Mouse (Mus musculus) G1E (cell line): ENCODE data around the gene Rpl24. TPM values are rescaled to one million over a fixed set of nuclear protein-coding genes. Genes with fewer than 3 reads are reported as not detected.

Source experiments
- ATAC-seq: 2 replicates; pipeline ENCODE4 v1.8.0; 2016; ENCODE audit warnings: mild to moderate bottlenecking; ENCODE audit not compliant: insufficient number of reproducible peaks, poor library complexity, low FRiP score, severe bottlenecking; ENCODE audit errors: extremely low read depth
- DNase-seq: peaks from one replicate; pipeline ENCODE4 v3.0.0; 2012; ENCODE audit warnings: low spot score
- H3K27me3 ChIP-seq: 2 replicates; pipeline ENCODE4 v1.6.1; 2012; ENCODE audit warnings: mild to moderate bottlenecking, low read length, inconsistent platforms; ENCODE audit not compliant: insufficient read depth
- H3K36me3 ChIP-seq: replicated peaks from 2 replicates; pipeline ENCODE3; 2012; ENCODE audit warnings: mild to moderate bottlenecking, inconsistent platforms
- H3K4me1 ChIP-seq: 2 replicates; pipeline ENCODE4 v1.6.1; 2012; ENCODE audit warnings: low read depth, low read length, inconsistent platforms, mixed read lengths; ENCODE audit not compliant: insufficient read depth
- H3K4me3 ChIP-seq: 2 replicates; pipeline ENCODE4 v1.5.1; 2012; ENCODE audit warnings: low read depth, mild to moderate bottlenecking, inconsistent platforms, low read length, moderate library complexity, mixed read lengths
- H3K9me3 ChIP-seq: replicated peaks from 2 replicates; pipeline ENCODE4 v1.6.1; 2012; ENCODE audit warnings: inconsistent platforms
- CTCF ChIP-seq: IDR thresholded peaks from 2 replicates; pipeline ENCODE4 v1.5.1; 2012; ENCODE audit warnings: low read depth, low read length, inconsistent platforms, mixed read lengths
- GATA1 ChIP-seq: IDR thresholded peaks from 2 replicates; pipeline ENCODE4 v1.6.1; 2012; ENCODE audit warnings: borderline replicate concordance, low read length, inconsistent platforms, mixed read lengths
- GATA2 ChIP-seq: IDR thresholded peaks from 2 replicates; pipeline ENCODE4 v1.6.1; 2012; ENCODE audit warnings: low read depth, low read length, inconsistent platforms, borderline replicate concordance
- POLR2AphosphoS5 ChIP-seq: IDR thresholded peaks from 2 replicates; pipeline ENCODE4 v1.6.1; 2012; ENCODE audit warnings: low read depth, low read length, inconsistent platforms; ENCODE audit not compliant: insufficient replicate concordance
- TAL1 ChIP-seq: conservative IDR thresholded peaks from 2 replicates; pipeline ENCODE4 v1.6.1; 2012; ENCODE audit warnings: low read depth, low read length, inconsistent platforms, mixed read lengths
- polyA plus RNA-seq: library from polyadenylated mRNA; stranded (reverse); fragments of >175 nt; gene quantifications from 2 replicates; pipeline ENCODE4 v1.2.3, GENCODE M21; 2012
- total RNA-seq, 2 experiments: library from RNA; stranded (forward) in 1 of 2; stranded (reverse) in 1 of 2; fragments of 200-1000 nt in 1 of 2; fragments of >200 nt in 1 of 2; fragmentation: Nextera tagmentation in 1 of 2; gene quantifications; 2 replicates each; pipeline ENCODE4 v1.2.3; 2014 to 2017

Rpl24 gene
- total RNA-seq (2014; fragmentation: Nextera tagmentation) (410 and 496 TPM in 2 replicates), total RNA-seq (2017) (1,331 and 1,386 TPM in 2 replicates), polyA plus RNA-seq (62.5 and 148 TPM in 2 replicates)

- no peak for TF ChIP-seq GATA1
- TF ChIP-seq GATA2: no peak
- H3K27me3 ChIP-seq: no peaks in the 10 kb centered on the region
- ATAC-seq (peak; percentile 83), DNase-seq (peak; percentile 82)
- H3K4me3 ChIP-seq: peak within 1 kb of the TSS; percentile 76
- peaks cover 39% of the 10 kb centered on the region for H3K4me1 ChIP-seq
- H3K36me3 ChIP-seq: peaks cover 37% of the 10 kb centered on the region
- no peaks in the 10 kb centered on the region for H3K9me3 ChIP-seq
Observed at GRCm38 (mm10) chr16:55966212-55966871, at the start of gene Rpl24. Rpl24 (plus strand) TSS chr16:55966275.

- no peak for TF ChIP-seq CTCF
- ATAC-seq (no peak), DNase-seq (no peak)
- peaks cover 12% of the 10 kb centered on the region for H3K4me1 ChIP-seq
- no peaks in the 10 kb centered on the region for H3K27me3 ChIP-seq
- no peaks in the 10 kb centered on the region for H3K9me3 ChIP-seq
- peaks cover 77% of the 10 kb centered on the region for H3K36me3 ChIP-seq
- no peak overlapping the region for H3K4me3 ChIP-seq
Observed at GRCm38 (mm10) chr16:55922079-55922478, 44.0 kb upstream of the Rpl24 start.

- no peaks in the 10 kb centered on the region for H3K27me3 ChIP-seq
- H3K4me1 ChIP-seq: peaks cover 12% of the 10 kb centered on the region
- DNase-seq (no peak), ATAC-seq (no peak)
- H3K9me3 ChIP-seq: no peaks in the 10 kb centered on the region
- TF ChIP-seq GATA1 (no peak), GATA2 (no peak), TAL1 (no peak)
- H3K36me3 ChIP-seq: peaks cover 72% of the 10 kb centered on the region
- no peak overlapping the region for H3K4me3 ChIP-seq
Observed at GRCm38 (mm10) chr16:55924010-55924409, 42.1 kb upstream of the Rpl24 start.

DNA sequence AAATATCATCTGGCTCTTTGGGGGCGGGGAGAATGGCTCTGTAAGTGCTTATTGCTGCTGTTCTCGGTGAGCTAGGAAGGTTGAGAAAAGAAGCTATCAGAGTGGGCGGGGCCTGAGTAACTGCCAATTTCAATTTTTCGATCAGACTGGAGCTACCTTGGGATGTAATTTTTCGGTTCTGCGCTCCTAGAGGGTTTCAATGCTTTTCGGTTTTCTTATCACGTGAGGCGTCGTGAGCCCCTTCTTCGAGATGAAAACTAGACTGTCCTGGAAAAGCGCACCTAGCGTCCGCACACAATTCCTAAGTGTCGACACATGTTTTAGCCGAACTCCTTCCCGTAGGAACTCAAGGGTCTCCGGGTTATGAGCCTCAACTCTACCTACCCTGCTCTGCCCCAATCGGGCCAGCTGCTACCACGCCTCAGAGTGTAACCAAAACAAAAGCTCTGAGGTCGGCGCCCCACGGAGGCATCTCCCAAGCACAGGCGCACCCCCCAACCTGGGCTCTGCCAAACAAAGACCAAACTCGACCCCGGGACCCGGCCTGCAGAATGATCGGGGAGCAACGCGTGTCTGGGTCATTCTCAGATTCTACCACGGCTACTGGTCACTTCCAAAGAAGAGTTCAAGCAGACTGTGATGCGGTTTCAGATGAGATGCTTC, 32.3 kb upstream of the Rpl24 start:
- TF ChIP-seq CTCF (no peak), POLR2AphosphoS5 (no peak), GATA1 (no peak), GATA2 (no peak), TAL1 (no peak)
- no peaks in the 10 kb centered on the region for H3K27me3 ChIP-seq
- no peak for ATAC-seq

DNA sequence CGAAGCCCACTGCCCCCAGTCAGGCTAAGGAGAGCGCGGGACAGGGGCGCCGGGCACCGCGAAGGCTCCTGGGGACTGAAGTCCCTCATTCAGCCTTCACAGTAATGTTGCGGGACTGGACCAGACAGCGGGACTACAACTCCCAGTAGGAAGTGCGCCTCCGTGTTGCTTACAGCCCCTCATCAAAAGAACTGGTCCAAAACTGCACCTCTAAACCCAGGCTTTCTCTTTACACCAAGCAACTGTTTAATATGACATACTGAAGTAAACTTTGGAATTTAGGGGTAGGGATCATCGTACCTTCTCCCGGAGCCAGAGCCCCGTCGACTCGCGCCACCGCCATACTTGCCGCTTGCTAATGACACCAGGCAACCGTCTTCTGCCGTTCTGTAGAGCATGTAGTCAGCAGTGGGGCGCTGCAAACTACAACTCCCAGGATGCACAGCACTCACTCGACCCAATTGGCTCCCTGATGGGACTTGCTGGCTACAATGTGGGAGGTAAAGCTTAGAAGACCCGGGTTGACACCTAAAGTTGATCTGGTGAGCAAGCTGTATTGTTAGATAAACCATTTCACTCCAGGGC, 31.5 kb upstream of the Rpl24 start, which contains the start of gene Cep97:
Cep97 (minus strand) TSS at position 403 of the 585 bp plus-strand sequence.
- no peaks in the 10 kb centered on the region for H3K9me3 ChIP-seq
- no peaks in the 10 kb centered on the region for H3K27me3 ChIP-seq
- peak within 1 kb of the TSS; percentile 78 for H3K4me3 ChIP-seq
- no peak for TF ChIP-seq POLR2AphosphoS5
- peak; percentile 31; the same call in 1 of the 2 replicates for TF ChIP-seq TAL1
- peaks cover 23% of the 10 kb centered on the region for H3K4me1 ChIP-seq
- peak; percentile 74 for DNase-seq
- peaks cover 24% of the 10 kb centered on the region for H3K36me3 ChIP-seq
- peak; percentile 97 for ATAC-seq

More for the DNA sequence above, 32.3 kb upstream of the Rpl24 start:
- Histone ChIP-seq H3K4me3 (peak overlapping the region; percentile 78), H3K4me1 (peaks cover 22% of the 10 kb centered on the region), H3K9me3 (no peaks in the 10 kb centered on the region), H3K36me3 (peaks cover 32% of the 10 kb centered on the region)
- no peak for DNase-seq

DNA sequence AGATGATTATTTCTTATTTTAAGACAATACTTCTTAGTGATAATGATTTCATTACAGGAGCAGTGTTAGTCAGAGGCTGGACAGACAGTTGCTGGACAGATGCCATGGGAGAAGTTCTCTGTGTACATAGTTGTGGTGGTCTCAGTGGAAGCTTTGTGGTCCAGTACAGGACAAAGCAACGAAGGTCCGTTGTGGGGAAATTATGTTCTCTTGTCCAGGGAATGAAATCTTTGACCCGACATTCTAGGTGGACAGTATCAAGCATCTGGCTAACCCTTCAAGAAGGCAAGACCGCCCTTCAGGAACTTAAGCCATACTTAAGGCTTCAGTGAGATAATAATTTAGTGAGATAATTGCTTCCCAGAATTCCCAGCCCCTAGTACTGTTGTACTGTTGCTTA, 27.3 kb upstream of the Rpl24 start:
- Histone ChIP-seq H3K4me3 (no peak overlapping the region), H3K36me3 (no peaks in the 10 kb centered on the region), H3K9me3 (no peaks in the 10 kb centered on the region), H3K27me3 (peaks cover 4% of the 10 kb centered on the region; the same call in 1 of the 2 replicates), H3K4me1 (peaks cover 11% of the 10 kb centered on the region)
- ATAC-seq (no peak), DNase-seq (no peak)
- no peak for TF ChIP-seq CTCF
- TF ChIP-seq TAL1: no peak
- no peak for TF ChIP-seq GATA2
- no peak for TF ChIP-seq GATA1
- no peak for TF ChIP-seq POLR2AphosphoS5
